Mouse (Mus musculus) embryonic facial prominence, embryonic 14.5 days (tissue): Measurements from ENCODE around the gene Kif2b. TPM values are rescaled to one million over a fixed set of nuclear protein-coding genes. Genes with fewer than 3 reads are reported as not detected.

Experiments
- ATAC-seq: fragments of 200-750 bp; cut with Nextera tagmentation; 2 replicates; pipeline ENCODE4 v1.8.0; 2017; ENCODE audit warnings: low read depth, moderate number of reproducible peaks, moderate TSS enrichment
- DNase-seq: peaks from one replicate; pipeline ENCODE4 v3.0.0-alpha.2; 2015; ENCODE audit warnings: low spot score
- H3K27ac ChIP-seq: fragments of 300-500 bp; sonication (generic); replicated peaks from 2 replicates; pipeline ENCODE4 v1.5.1; 2014; ENCODE audit warnings: low read depth, mild to moderate bottlenecking, low read length, moderate library complexity
- H3K27me3 ChIP-seq: fragments of 300-500 bp; sonication (generic); replicated peaks from 2 replicates; pipeline ENCODE4 v1.6.1; 2014; ENCODE audit warnings: low read length; ENCODE audit not compliant: control insufficient read depth, insufficient read depth
- H3K36me3 ChIP-seq: fragments of 300-500 bp; sonication (generic); 2 replicates; pipeline ENCODE4 v1.6.1; 2014; ENCODE audit warnings: low read length, mixed read lengths; ENCODE audit not compliant: control insufficient read depth, insufficient read depth
- H3K4me1 ChIP-seq: fragments of 300-500 bp; sonication (generic); 2 replicates; pipeline ENCODE4 v1.6.1; 2014; ENCODE audit warnings: antibody characterized with exemption, low read length; ENCODE audit not compliant: control insufficient read depth, insufficient read depth
- H3K4me2 ChIP-seq: fragments of 300-500 bp; sonication (generic); 2 replicates; pipeline ENCODE4 v1.6.1; 2014; ENCODE audit warnings: low read depth, mild to moderate bottlenecking, low read length, moderate library complexity, mixed read lengths
- H3K4me3 ChIP-seq: fragments of 300-500 bp; sonication (generic); 2 replicates; pipeline ENCODE4 v1.5.1; 2014; ENCODE audit warnings: low read depth, mild to moderate bottlenecking, low read length
- H3K9ac ChIP-seq: fragments of 300-500 bp; sonication (generic); 2 replicates; pipeline ENCODE4 v1.6.1; 2014; ENCODE audit warnings: low read depth, mild to moderate bottlenecking, low read length, moderate library complexity, mixed read lengths
- H3K9me3 ChIP-seq: fragments of 300-500 bp; sonication (generic); 2 replicates; pipeline ENCODE4 v1.6.1; 2016; ENCODE audit warnings: low read length; ENCODE audit not compliant: control insufficient read depth
- WGBS: fragments of 180-500 bp; shearing (Covaris S2); extraction: QIAGEN DNeasy Blood & Tissue Kit; methylation state at CpG from one replicate; pipeline ENCODE4 v1.1.7; 2014; 5-methylcytosine and 5-hydroxymethylcytosine counted together
- polyA plus RNA-seq: library from polyadenylated mRNA; unstranded; fragments of >200 nt; fragmentation: Nextera tagmentation; extraction: Ambion mirVana; gene quantifications from 2 replicates; pipeline ENCODE4 v1.2.1, GENCODE M21; 2014

The Kif2b gene
- not detected in 2 replicates for polyA plus RNA-seq

GRCm38 (mm10) chr11:91577317-91577716 is at the start of gene Kif2b:
Gene Kif2b (minus strand): TSS chr11:91577558.
- Histone ChIP-seq H3K4me3 (no peak within 1 kb of the TSS), H3K27me3 (no peaks in the 10 kb centered on the region), H3K4me2 (no peak within 1 kb of the TSS), H3K9ac (no peak within 1 kb of the TSS), H3K36me3 (no peaks in the 10 kb centered on the region), H3K9me3 (0 out of 2 replicates have a peak, but pooled peaks cover 5% of the 10 kb centered on the region), H3K4me1 (no peaks in the 10 kb centered on the region), H3K27ac (no peak within 1 kb of the TSS)
- 90% methylated on average over 9 of the region's 9 CpGs for WGBS
- ATAC-seq = no peak
- DNase-seq = no peak

GRCm38 (mm10) chr11:91593088-91593487 is 15.7 kb upstream of the Kif2b start:
- no peak for DNase-seq
- H3K4me2 ChIP-seq = no peak overlapping the region
- H3K36me3 ChIP-seq = no peaks in the 10 kb centered on the region
- H3K27me3 ChIP-seq = no peaks in the 10 kb centered on the region
- no peaks in the 10 kb centered on the region for H3K4me1 ChIP-seq
- ATAC-seq = no peak
- no peak overlapping the region for H3K27ac ChIP-seq
- 50% methylated on average over 3 of the region's 3 CpGs for WGBS
- H3K9ac ChIP-seq = no peak overlapping the region
- H3K4me3 ChIP-seq = no peak overlapping the region
- no peaks in the 10 kb centered on the region for H3K9me3 ChIP-seq

- Histone ChIP-seq H3K9ac (no peak overlapping the region), H3K4me2 (no peak overlapping the region), H3K27me3 (no peaks in the 10 kb centered on the region), H3K4me1 (no peaks in the 10 kb centered on the region), H3K27ac (no peak overlapping the region), H3K9me3 (0 out of 2 replicates have a peak, but pooled peaks cover 5% of the 10 kb centered on the region), H3K4me3 (no peak overlapping the region), H3K36me3 (no peaks in the 10 kb centered on the region)
- no peak for DNase-seq
- no peak for ATAC-seq
- 88% methylated on average over 19 of the region's 19 CpGs for WGBS
Measured at GRCm38 (mm10) chr11:91576856-91577255, 502 bp downstream of the Kif2b start.

- Histone ChIP-seq H3K4me3 (no peak overlapping the region), H3K9me3 (0 out of 2 replicates have a peak, but pooled peaks cover 5% of the 10 kb centered on the region), H3K27ac (no peak overlapping the region), H3K9ac (no peak overlapping the region), H3K4me2 (no peak overlapping the region), H3K36me3 (no peaks in the 10 kb centered on the region), H3K4me1 (no peaks in the 10 kb centered on the region), H3K27me3 (no peaks in the 10 kb centered on the region)
- 85% methylated on average over 8 of the region's 8 CpGs for WGBS
- ATAC-seq (no peak), DNase-seq (no peak)
Measured at GRCm38 (mm10) chr11:91575406-91575805, 2.0 kb downstream of the Kif2b start.

- no peaks in the 10 kb centered on the region for H3K4me1 ChIP-seq
- no peak overlapping the region for H3K9ac ChIP-seq
- ATAC-seq = no peak
- no peak for DNase-seq
- H3K9me3 ChIP-seq = 0 out of 2 replicates have a peak, but pooled peaks cover 5% of the 10 kb centered on the region
- H3K27me3 ChIP-seq = no peaks in the 10 kb centered on the region
- no peak overlapping the region for H3K4me2 ChIP-seq
- H3K4me3 ChIP-seq = no peak overlapping the region
- no peaks in the 10 kb centered on the region for H3K36me3 ChIP-seq
- H3K27ac ChIP-seq = no peak overlapping the region
- 77% methylated on average over 3 of the region's 3 CpGs for WGBS
Measured at GRCm38 (mm10) chr11:91574477-91574876, 2.9 kb downstream of the Kif2b start.

GRCm38 (mm10) chr11:91530737-91531136 is 46.6 kb downstream of the Kif2b start:
- Histone ChIP-seq H3K9me3 (no peaks in the 10 kb centered on the region), H3K36me3 (no peaks in the 10 kb centered on the region), H3K27ac (no peak overlapping the region), H3K4me2 (no peak overlapping the region), H3K9ac (no peak overlapping the region), H3K4me3 (no peak overlapping the region), H3K27me3 (no peaks in the 10 kb centered on the region), H3K4me1 (no peaks in the 10 kb centered on the region)
- DNase-seq (no peak), ATAC-seq (no peak)
- 69% methylated on average over 4 of the region's 4 CpGs for WGBS
